Mouse (Mus musculus) kidney, postnatal 0 days (tissue): ENCODE results near the gene Zc3h14. TPM values are rescaled to one million over a fixed set of nuclear protein-coding genes. Genes with fewer than 3 reads are reported as not detected.

Source experiments
- ATAC-seq: fragments of 200-750 bp; cut with Nextera tagmentation; replicated peaks from 2 replicates; pipeline ENCODE4 v1.8.0; 2017; ENCODE audit warnings: low read depth, moderate number of reproducible peaks, moderate TSS enrichment, moderate library complexity; ENCODE audit not compliant: low FRiP score
- DNase-seq: peaks from one replicate; pipeline ENCODE4 v3.0.0-alpha.2; 2016; ENCODE audit warnings: low spot score
- H3K27ac ChIP-seq: fragments of 300-500 bp; sonication (generic); 2 replicates; pipeline ENCODE4 v1.5.1; 2014; ENCODE audit warnings: mild to moderate bottlenecking
- H3K27me3 ChIP-seq: fragments of 300-500 bp; sonication (generic); 2 replicates; pipeline ENCODE4 v1.6.1; 2014; ENCODE audit warnings: low read length, mixed read lengths; ENCODE audit not compliant: insufficient read depth
- H3K36me3 ChIP-seq: fragments of 300-500 bp; sonication (generic); 2 replicates; pipeline ENCODE4 v1.6.1; 2014; ENCODE audit warnings: low read length, mixed read lengths; ENCODE audit not compliant: insufficient read depth
- H3K4me1 ChIP-seq: fragments of 300-500 bp; sonication (generic); replicated peaks from 2 replicates; pipeline ENCODE4 v1.6.1; 2014; ENCODE audit warnings: antibody characterized with exemption, low read length, mixed read lengths; ENCODE audit not compliant: insufficient read depth
- H3K4me2 ChIP-seq: fragments of 300-500 bp; sonication (generic); 2 replicates; pipeline ENCODE4 v1.6.1; 2014; ENCODE audit warnings: mild to moderate bottlenecking, low read length, moderate library complexity, mixed read lengths
- H3K4me3 ChIP-seq: fragments of 300-500 bp; sonication (generic); replicated peaks from 2 replicates; pipeline ENCODE4 v1.5.1; 2014; ENCODE audit warnings: low read depth, low read length
- H3K9ac ChIP-seq: fragments of 300-500 bp; sonication (generic); 2 replicates; pipeline ENCODE4 v1.6.1; 2014; ENCODE audit warnings: low read depth, low read length
- H3K9me3 ChIP-seq: fragments of 300-500 bp; sonication (generic); replicated peaks from 2 replicates; pipeline ENCODE4 v1.6.1; 2016; ENCODE audit warnings: low read length, inconsistent platforms, mixed read lengths
- CTCF ChIP-seq: IDR thresholded peaks from 2 replicates; pipeline ENCODE4 v1.5.1; 2016; ENCODE audit warnings: antibody characterized with exemption, low read depth, mild to moderate bottlenecking, moderate library complexity
- WGBS: fragments of 180-500 bp; shearing (Covaris S2); extraction: QIAGEN DNeasy Blood & Tissue Kit; methylation state at CpG from one replicate; pipeline ENCODE4 v1.1.7; 2014; 5-methylcytosine and 5-hydroxymethylcytosine counted together
- polyA plus RNA-seq: library from polyadenylated mRNA; unstranded; fragments of >200 nt; fragmentation: Nextera tagmentation; extraction: Ambion mirVana; gene quantifications from 2 replicates; pipeline ENCODE4 v1.2.1, GENCODE M21; 2015

Zc3h14 gene
- polyA plus RNA-seq, 1 experiment from 2014 or later = 107 TPM

GRCm38 (mm10) chr12:98784251-98784650, 37.5 kb downstream of the Zc3h14 start:
- no peak overlapping the region for H3K9ac ChIP-seq
- no peaks in the 10 kb centered on the region for H3K4me1 ChIP-seq
- ATAC-seq (no peak), DNase-seq (no peak)
- no peaks in the 10 kb centered on the region for H3K9me3 ChIP-seq
- WGBS = 98% methylated on average over 1 of the region's 1 CpGs
- peaks cover 56% of the 10 kb centered on the region for H3K36me3 ChIP-seq
- H3K4me2 ChIP-seq = no peak overlapping the region
- no peak overlapping the region for H3K27ac ChIP-seq
- H3K27me3 ChIP-seq = no peaks in the 10 kb centered on the region
- TF ChIP-seq CTCF = no peak
- no peak overlapping the region for H3K4me3 ChIP-seq

- DNase-seq (no peak), ATAC-seq (no peak)
- Histone ChIP-seq H3K4me3 (no peak overlapping the region), H3K36me3 (0 out of 2 replicates have a peak, but pooled peaks cover 9% of the 10 kb centered on the region), H3K9me3 (no peaks in the 10 kb centered on the region), H3K4me2 (no peak overlapping the region), H3K4me1 (no peaks in the 10 kb centered on the region), H3K9ac (no peak overlapping the region), H3K27ac (no peak overlapping the region), H3K27me3 (no peaks in the 10 kb centered on the region)
- 95% methylated on average over 3 of the region's 3 CpGs for whole genome bisulfite sequencing
- TF ChIP-seq CTCF = no peak
These were observed 49.1 kb downstream of the Zc3h14 start for GRCm38 (mm10) chr12:98795731-98796318.

- no peak for DNase-seq
- ATAC-seq = no peak
- Histone ChIP-seq H3K9ac (no peak overlapping the region), H3K27ac (no peak overlapping the region), H3K4me2 (no peak overlapping the region), H3K27me3 (no peaks in the 10 kb centered on the region), H3K4me3 (no peak overlapping the region), H3K36me3 (0 out of 2 replicates have a peak, but pooled peaks cover 2% of the 10 kb centered on the region), H3K9me3 (no peaks in the 10 kb centered on the region), H3K4me1 (no peaks in the 10 kb centered on the region)
- 81% methylated on average over 5 of the region's 5 CpGs for WGBS
- TF ChIP-seq CTCF = no peak
These were observed 53.6 kb downstream of the Zc3h14 start for GRCm38 (mm10) chr12:98800334-98800733.

- Histone ChIP-seq H3K4me2 (no peak overlapping the region), H3K36me3 (0 out of 2 replicates have a peak, but pooled peaks cover 2% of the 10 kb centered on the region), H3K9me3 (no peaks in the 10 kb centered on the region), H3K4me3 (no peak overlapping the region), H3K4me1 (no peaks in the 10 kb centered on the region), H3K27me3 (no peaks in the 10 kb centered on the region), H3K9ac (no peak overlapping the region), H3K27ac (no peak overlapping the region)
- WGBS = 73% methylated on average over 3 of the region's 3 CpGs
- no peak for ATAC-seq
- no peak for DNase-seq
- TF ChIP-seq CTCF = no peak
These were observed 55.5 kb downstream of the Zc3h14 start for GRCm38 (mm10) chr12:98802245-98802644.

GRCm38 (mm10) chr12:98804078-98804748, 57.4 kb downstream of the Zc3h14 start:
- no peaks in the 10 kb centered on the region for H3K27me3 ChIP-seq
- H3K4me2 ChIP-seq = no peak overlapping the region
- H3K27ac ChIP-seq = no peak overlapping the region
- ATAC-seq = no peak
- no peaks in the 10 kb centered on the region for H3K36me3 ChIP-seq
- H3K9ac ChIP-seq = no peak overlapping the region
- H3K4me3 ChIP-seq = no peak overlapping the region
- WGBS = 83% methylated on average over 3 of the region's 3 CpGs
- no peaks in the 10 kb centered on the region for H3K9me3 ChIP-seq
- no peaks in the 10 kb centered on the region for H3K4me1 ChIP-seq
- DNase-seq = no peak
- peak; percentile 3; the same call in 1 of the 2 replicates for TF ChIP-seq CTCF

GRCm38 (mm10) chr12:98820781-98821180, 74.0 kb downstream of the Zc3h14 start:
- H3K9me3 ChIP-seq = no peaks in the 10 kb centered on the region
- no peak overlapping the region for H3K9ac ChIP-seq
- WGBS = 85% methylated on average over 2 of the region's 2 CpGs
- H3K4me3 ChIP-seq = no peak overlapping the region
- no peaks in the 10 kb centered on the region for H3K36me3 ChIP-seq
- H3K27me3 ChIP-seq = no peaks in the 10 kb centered on the region
- no peak for ATAC-seq
- H3K27ac ChIP-seq = no peak overlapping the region
- no peak overlapping the region for H3K4me2 ChIP-seq
- TF ChIP-seq CTCF = no peak
- DNase-seq = no peak
- H3K4me1 ChIP-seq = no peaks in the 10 kb centered on the region
